Mouse (Mus musculus) embryonic fibroblast, embryonic 13.5 days (primary cell): Measurements from ENCODE around the gene Defb48.

Experiments
- CTCF ChIP-seq: IDR thresholded peaks from 2 replicates; pipeline ENCODE4 v1.5.1; 2011; ENCODE audit warnings: mild to moderate bottlenecking, control low read depth, low read length, moderate library complexity, borderline replicate concordance; ENCODE audit not compliant: insufficient read depth
- POLR2A ChIP-seq: IDR thresholded peaks from 2 replicates; pipeline ENCODE4 v1.6.1; 2011; ENCODE audit warnings: low read depth, mild to moderate bottlenecking, control low read depth, low read length, moderate library complexity

DNA sequence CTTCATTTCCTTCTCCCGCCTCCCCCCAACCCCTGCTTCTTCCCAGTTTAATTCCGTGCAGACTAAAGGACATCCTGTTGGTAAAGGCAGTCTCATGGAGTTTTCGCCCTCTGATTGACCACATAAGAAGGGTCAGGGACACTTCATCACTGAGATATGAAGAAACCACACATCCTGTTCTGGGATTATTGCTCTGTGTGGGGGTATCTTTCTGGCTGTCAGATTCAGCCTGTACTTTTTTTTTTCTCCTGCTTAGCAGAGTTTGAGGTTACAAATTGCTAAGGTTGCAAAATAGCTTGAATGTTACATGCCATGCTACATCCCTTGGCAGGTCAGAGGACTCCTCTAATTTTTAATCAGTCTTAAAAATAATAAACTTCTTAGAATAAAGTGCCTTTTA is 7.0 kb upstream of the Defb48 start:
- TF ChIP-seq CTCF (no peak), POLR2A (no peak)
